Mouse (Mus musculus) megakaryocyte-erythroid progenitor cell, adult 5 weeks (primary cell): ENCODE measurements around the gene 4930556J24Rik. TPM values are rescaled to one million over a fixed set of nuclear protein-coding genes. Genes with fewer than 3 reads are reported as not detected.

Experiments
- polyA plus RNA-seq: library from polyadenylated mRNA; stranded (reverse); fragments of >175 nt; gene quantifications from 2 replicates; pipeline ENCODE4 v1.2.3, GENCODE M21; 2012

The 4930556J24Rik gene
- polyA plus RNA-seq: not detected in 2 replicates

DNA sequence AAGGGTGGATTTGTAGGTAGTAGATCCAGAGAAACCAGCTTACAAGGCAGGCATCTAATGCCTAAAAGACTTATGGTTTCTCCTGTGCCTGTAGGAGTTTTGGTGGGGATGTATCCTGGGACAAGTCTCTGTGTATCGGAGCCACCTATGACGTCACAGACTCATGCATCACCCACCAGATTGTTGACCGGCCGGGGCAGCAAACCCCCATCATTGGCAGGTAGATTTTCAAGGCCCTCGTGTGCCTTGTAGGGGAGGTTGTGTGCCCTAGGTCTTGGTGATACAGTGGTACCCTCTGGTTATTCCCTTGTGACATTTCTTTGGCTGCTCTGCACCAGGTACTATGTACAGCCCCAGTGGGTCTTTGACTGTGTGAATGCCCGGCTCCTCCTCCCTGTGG is at the start of gene 4930556J24Rik:
TSS of gene 4930556J24Rik (minus strand) at position 101 of the 400 bp plus-strand sequence.

DNA sequence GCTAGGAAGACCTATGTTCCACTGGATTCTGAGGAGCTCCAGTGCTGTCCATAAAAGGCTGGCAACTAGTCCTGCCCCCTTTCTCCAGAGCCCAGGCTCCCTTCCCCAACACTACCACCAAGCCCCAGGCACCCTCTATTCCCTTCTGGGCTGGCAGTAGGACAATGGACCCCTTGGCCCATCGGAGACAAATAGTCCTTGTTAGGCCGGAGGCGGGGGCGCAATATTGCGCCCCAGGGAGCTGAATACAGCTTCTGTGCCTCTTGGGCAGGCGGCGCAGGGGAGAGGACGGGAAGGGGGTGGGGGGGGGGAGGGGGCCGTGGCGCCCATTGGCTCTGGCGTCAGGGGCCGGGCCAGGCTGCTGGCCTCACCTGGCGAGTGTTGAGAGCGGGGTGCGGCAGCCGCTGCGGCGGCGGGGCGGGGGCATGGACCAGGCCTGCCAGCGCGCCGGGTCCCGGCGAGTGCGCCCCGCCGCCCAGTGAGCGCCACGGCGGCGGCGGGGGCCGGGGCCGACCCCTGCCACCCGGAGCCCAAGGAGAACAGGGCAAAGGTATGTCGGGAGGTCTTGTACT is 6.8 kb upstream of the 4930556J24Rik start, which contains the start of gene Gal3st1:
TSS of gene Gal3st1 (plus strand) at position 346 of the 572 bp plus-strand sequence.

DNA sequence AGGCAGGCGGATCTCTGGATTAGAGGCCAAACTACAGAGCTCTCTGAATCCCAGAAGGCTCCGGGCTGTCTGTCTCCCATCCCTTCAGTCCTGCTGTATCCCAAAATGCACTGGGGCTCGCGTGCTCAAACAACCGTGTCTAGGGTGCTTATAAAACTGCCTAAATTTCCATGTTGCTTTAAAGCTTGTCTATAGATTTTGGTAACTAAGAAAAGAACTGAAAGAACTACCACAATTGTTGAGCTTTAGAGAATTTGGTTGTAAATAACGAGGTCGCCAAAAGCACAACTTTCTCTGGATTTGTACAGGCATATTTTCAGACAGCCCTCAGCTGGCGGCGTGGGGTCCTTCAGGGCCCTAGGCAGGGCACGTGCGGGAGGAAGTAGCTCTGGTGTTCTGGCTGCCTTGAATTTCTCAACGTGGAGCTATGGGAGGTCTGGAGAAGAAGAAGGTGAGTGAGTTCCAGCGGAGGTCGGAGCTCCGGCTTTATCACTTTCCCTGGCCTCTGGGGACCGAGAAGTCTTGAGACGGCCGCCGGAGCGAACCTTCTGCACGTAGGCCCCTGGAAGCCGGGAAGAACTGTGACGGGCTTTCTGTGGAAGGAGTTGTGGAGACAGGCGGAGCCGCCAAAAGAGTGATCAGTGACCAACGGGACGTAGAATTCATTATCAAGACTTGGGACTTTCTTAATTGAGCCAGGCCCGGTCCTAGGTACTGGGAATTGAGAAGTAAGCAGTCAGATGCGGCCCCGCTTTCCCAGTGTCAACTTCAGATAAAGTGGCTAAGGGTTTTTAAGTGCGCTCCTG is 12.8 kb downstream of the 4930556J24Rik start, which contains the start of gene Pes1:
TSS of gene Pes1 (plus strand) at position 366 of the 806 bp plus-strand sequence.

DNA sequence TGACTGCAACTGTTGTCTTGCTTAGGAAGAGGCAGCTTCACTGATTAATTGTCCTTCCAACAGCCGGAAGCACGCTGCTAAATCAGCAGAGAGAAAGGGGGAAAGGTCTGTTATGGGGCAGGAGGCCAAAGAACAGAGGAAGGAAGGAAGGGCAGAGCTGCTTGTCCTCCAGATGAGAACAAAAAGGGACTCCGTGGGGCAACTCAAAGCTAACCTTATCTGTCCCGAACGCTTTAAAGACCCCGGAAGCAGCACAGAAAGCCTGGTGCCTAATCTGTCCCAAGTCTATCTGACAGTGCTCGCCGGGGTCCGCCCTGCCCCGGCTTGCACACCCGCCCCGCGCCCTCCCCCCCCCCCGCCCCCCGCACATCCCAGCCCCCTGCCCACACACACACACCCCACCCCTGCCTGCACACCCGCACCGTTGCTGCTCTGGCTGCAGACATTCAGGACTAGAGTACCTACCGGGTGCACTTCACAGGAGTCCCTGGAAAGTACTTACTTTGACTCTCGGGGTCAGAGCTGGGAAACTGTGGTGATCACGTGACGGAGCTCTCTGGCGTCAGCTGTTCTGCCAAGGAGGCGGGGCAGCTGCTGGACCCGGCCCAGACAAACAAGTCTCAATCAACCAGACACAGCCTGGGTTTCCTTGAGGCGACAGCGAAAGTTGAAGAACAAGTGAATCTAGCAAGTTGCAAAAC is 44.9 kb downstream of the 4930556J24Rik start, which contains the start of gene Tcn2:
TSS of gene Tcn2 (minus strand) at position 649 of the 701 bp plus-strand sequence.

DNA sequence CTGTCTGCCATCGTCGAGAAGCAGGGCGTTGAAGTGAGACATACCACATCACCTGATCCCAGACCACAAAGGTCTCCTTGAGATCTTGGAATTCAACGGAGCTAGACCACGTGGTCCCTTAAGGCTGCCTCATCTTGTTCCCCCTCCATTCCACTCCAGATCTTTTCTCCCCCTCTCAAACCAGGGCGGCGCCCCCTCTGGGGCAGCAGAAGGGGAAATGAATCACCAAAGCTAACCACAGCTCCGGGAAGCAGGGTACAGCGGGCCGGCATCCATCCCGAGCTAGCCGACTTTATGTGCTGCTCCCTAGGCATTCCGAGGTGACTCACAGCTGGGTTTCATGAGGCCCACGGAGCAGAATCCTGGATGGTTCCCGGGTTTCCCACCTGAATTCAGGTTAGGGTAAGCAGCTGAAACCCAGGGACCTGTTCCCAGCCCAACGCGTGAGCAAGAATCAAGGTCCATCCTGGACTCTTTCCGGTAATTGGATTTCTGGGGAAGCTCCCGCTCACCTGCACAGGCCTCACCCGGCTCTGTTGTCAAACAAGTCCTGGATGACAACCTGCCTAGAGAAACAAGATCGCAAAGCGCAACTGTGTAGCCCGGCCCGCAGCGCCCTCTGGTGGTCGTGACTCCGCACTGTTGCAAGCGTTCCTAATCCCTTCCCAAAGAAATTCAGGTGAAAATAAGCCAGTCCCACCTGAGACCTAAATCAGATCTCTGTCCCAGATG is 62.3 kb downstream of the 4930556J24Rik start, which contains the start of gene Slc35e4:
TSS of gene Slc35e4 (minus strand) at position 556 of the 732 bp plus-strand sequence.

DNA sequence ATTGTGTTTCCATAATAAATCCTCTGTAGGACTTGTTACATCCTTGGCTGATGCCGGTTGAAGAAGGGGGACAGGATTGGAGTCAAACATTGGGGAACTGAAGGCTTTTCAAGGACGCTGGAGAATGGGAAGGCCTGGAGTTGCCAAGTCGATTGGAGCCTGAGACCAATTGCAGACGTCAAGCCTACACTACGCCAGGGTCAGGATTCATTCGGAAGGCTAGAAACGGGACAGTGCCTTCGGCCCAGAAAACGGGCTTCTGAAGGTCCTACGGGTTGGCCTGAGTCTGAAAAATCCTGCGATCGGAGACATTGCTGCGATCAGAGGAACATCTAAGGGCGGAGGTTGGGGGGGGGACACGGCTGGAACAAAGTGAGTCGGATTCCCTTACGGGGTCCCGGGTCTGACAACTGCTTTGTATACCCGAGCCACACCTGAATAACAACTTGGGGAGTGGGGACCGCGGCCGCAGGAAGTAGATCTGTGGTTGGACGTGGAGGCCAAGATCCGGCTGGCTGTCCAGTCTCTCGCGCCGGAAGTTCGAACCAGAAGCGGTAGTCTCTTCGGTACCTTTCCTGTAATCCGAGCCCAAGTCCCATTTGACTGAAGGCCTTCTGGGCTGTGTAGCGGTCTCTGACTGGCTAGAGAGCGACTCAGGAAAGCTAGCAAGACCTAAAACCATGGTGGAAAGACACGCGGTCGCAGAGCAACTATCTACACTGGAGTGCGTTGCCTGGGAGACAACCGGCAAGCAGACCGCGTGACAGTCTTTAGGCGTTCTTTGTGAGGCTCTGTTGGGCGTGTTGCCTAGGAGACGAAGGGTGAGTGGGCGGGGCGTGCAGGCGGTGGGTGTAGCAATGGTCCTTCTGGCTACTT is 81.9 kb downstream of the 4930556J24Rik start, which contains the start of the genes 4921536K21Rik and Dusp18:
TSS of gene 4921536K21Rik (minus strand) at position 693 of the 876 bp plus-strand sequence.
TSS of gene Dusp18 (plus strand) at position 835 of the 876 bp plus-strand sequence.

Other genes starting within 250 kb of the 4930556J24Rik start
- 0.02 and 0.09 TPM in 2 replicates for gene Osbp2, start 112.9 kb downstream of the 4930556J24Rik start, polyA plus RNA-seq
- gene 4921536K21Rik, start 81.7 kb downstream of the 4930556J24Rik start, polyA plus RNA-seq: not detected in 2 replicates
- gene Dusp18, start 81.5 kb downstream of the 4930556J24Rik start, polyA plus RNA-seq: 0.19 and 0.40 TPM in 2 replicates
- gene Slc35e4, start 62.1 kb downstream of the 4930556J24Rik start, polyA plus RNA-seq: 21.2 and 22.1 TPM in 2 replicates
- gene Tcn2, start 44.6 kb downstream of the 4930556J24Rik start, polyA plus RNA-seq: 16.1 and 23.8 TPM in 2 replicates
- 59.0 and 68.9 TPM in 2 replicates for gene Pes1, start 12.8 kb downstream of the 4930556J24Rik start, polyA plus RNA-seq
- gene Gal3st1, start 6.9 kb upstream of the 4930556J24Rik start, polyA plus RNA-seq: 0.97 and 1.1 TPM in 2 replicates
- gene Sec14l4, start 54.7 kb upstream of the 4930556J24Rik start, polyA plus RNA-seq: not detected in 2 replicates
- not detected in 2 replicates for gene Sec14l3, start 88.1 kb upstream of the 4930556J24Rik start, polyA plus RNA-seq
- gene Mtfp1, start 118.7 kb upstream of the 4930556J24Rik start, polyA plus RNA-seq: 13.1 and 14.4 TPM in 2 replicates
- gene Sec14l2, start 146.6 kb upstream of the 4930556J24Rik start, polyA plus RNA-seq: 6.2 and 6.5 TPM in 2 replicates
- gene Rnf215, start 158.4 kb upstream of the 4930556J24Rik start, polyA plus RNA-seq: 14.4 and 20.7 TPM in 2 replicates
- 0.81 and 1.6 TPM in 2 replicates for gene Ccdc157, start 183.5 kb upstream of the 4930556J24Rik start, polyA plus RNA-seq
- 125 and 133 TPM in 2 replicates for gene Sf3a1, start 183.6 kb upstream of the 4930556J24Rik start, polyA plus RNA-seq
- gene Tbc1d10a, start 210.0 kb upstream of the 4930556J24Rik start, polyA plus RNA-seq: 16.8 and 18.2 TPM in 2 replicates
- gene Castor1, start 241.4 kb upstream of the 4930556J24Rik start, polyA plus RNA-seq: 1.3 and 2.1 TPM in 2 replicates